Mouse (Mus musculus): ENCODE measurements at regions not wholly inside any gene's neighbourhood (a gene's known extent, or its start where the extent isn't known, plus 50 kb on each side); places are given as distances from the start of the nearest gene placed in this dataset.

- Histone ChIP-seq H3K4me1 (no peaks in the 10 kb centered on the region), H3K4me2 (no peak overlapping the region), H3K9ac (no peak overlapping the region), H3K9me3 (no peaks in the 10 kb centered on the region), H3K4me3 (replicated peaks) (no peak overlapping the region), H3K27ac (no peak overlapping the region), H3K27me3 (replicated peaks) (no peaks in the 10 kb centered on the region), H3K36me3 (no peaks in the 10 kb centered on the region)
- 80% methylated on average over 4 of the region's 4 CpGs for WGBS
- ATAC-seq (ENCODE audit: insufficient read depth, low FRiP score, low read depth) = no peak
Observed at GRCm38 (mm10) chr8:15323421-15323820, 277.5 kb upstream of the BB014433 start.

DNA sequence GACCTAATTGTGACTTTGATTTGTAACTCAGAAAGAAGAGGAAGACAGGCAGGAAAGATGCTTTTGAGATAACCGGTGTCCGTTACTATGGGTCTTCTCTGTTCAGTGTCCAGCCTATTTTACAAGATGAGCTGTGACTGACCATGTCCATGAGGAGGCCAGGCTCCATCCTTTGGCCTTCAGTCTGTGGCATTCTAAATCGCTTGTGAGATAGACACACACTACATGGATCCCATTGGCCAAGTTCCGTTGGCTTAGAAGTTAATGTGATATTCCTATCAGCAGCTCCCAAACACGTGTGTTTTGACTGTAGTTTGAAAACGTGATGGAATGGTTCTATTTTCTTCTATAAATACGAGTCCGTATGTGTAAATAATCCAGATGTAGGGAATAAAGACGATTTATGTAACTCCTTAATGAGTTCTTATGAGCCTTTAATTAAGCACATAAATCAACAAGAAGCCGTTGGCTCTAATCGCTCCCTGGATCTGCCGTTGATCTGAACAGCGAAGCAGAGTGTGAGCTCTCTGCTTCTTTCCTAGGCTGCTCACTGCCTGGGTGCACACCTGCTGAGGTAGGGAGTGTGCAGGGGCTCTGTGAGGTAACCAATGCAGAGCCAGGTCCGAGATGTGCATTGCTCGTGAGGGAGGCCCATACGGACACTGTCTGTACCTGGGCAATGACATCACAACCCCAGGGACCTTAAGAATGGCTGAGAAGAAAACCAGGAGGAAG lies 272.4 kb upstream of the BB014433 start:
- Histone ChIP-seq H3K4me3 (replicated peaks) (no peak overlapping the region), H3K9me3 (no peaks in the 10 kb centered on the region), H3K36me3 (no peaks in the 10 kb centered on the region), H3K4me1 (no peaks in the 10 kb centered on the region), H3K4me2 (no peak overlapping the region), H3K27ac (no peak overlapping the region), H3K9ac (no peak overlapping the region), H3K27me3 (replicated peaks) (no peaks in the 10 kb centered on the region)
- whole genome bisulfite sequencing = 70% methylated on average over 16 of the region's 16 CpGs
- ATAC-seq (ENCODE audit: insufficient read depth, low FRiP score, low read depth) = no peak

GRCm38 (mm10) chr8:15313481-15313880 lies 267.6 kb upstream of the BB014433 start:
- H3K9ac ChIP-seq = no peak overlapping the region
- no peaks in the 10 kb centered on the region for H3K9me3 ChIP-seq
- H3K36me3 ChIP-seq = no peaks in the 10 kb centered on the region
- H3K4me3 ChIP-seq (replicated peaks) = no peak overlapping the region
- no peak overlapping the region for H3K4me2 ChIP-seq
- H3K27me3 ChIP-seq (replicated peaks) = no peaks in the 10 kb centered on the region
- no peak for ATAC-seq (ENCODE audit: insufficient read depth, low FRiP score, low read depth)
- H3K27ac ChIP-seq = no peak overlapping the region
- 69% methylated on average over 5 of the region's 5 CpGs for WGBS
- H3K4me1 ChIP-seq = no peaks in the 10 kb centered on the region

DNA sequence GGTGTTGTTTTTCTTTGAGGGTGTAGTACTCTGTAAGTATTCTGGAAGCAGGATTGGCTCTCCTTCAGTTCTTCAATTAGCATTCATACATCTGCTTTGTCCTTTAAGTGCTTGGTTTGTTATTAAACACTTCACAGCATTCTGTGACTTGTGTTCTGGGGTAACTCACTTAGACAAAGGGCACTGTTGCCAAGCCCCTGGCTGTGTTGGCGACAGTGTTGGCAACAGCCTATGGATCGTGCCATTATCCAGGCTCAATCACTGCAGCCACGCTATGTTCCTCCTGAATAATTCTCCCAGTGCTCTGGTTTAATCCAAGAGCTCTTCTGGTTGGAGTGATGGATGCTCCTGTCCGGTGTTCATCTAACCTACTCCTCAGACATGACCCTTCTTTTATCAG lies 265.6 kb upstream of the BB014433 start:
- Histone ChIP-seq H3K4me1 (no peaks in the 10 kb centered on the region), H3K9ac (no peak overlapping the region), H3K4me3 (replicated peaks) (no peak overlapping the region), H3K4me2 (no peak overlapping the region), H3K27me3 (replicated peaks) (no peaks in the 10 kb centered on the region), H3K27ac (no peak overlapping the region), H3K9me3 (no peaks in the 10 kb centered on the region), H3K36me3 (no peaks in the 10 kb centered on the region)
- ATAC-seq (ENCODE audit: insufficient read depth, low FRiP score, low read depth) = no peak
- WGBS = 83% methylated on average over 4 of the region's 4 CpGs

DNA sequence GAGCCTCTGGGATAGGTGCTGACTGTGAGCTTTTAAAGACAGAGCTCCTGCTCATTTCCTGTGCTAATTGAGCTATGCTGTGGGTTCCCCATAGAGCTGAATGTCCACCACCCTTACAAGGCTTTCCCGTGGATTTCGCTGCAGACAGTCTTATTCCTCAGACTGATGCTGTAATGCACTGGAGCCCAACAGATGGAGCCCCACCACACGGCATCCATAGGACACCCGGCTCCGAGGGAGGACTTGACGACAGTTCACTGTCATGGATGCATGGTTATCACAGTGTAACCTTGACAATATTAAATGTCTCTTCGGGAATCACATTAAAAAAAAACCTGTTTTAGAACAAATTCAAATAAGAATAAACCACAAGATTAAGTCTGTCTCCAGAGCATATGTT lies 265.2 kb upstream of the BB014433 start:
- H3K27me3 ChIP-seq (replicated peaks) = no peaks in the 10 kb centered on the region
- no peak for ATAC-seq (ENCODE audit: insufficient read depth, low FRiP score, low read depth)
- WGBS = 76% methylated on average over 7 of the region's 7 CpGs

GRCm38 (mm10) chr8:15304143-15304677 lies 258.3 kb upstream of the BB014433 start:
- no peaks in the 10 kb centered on the region for H3K4me1 ChIP-seq
- ATAC-seq (ENCODE audit: insufficient read depth, low FRiP score, low read depth) = no peak
- no peak overlapping the region for H3K4me2 ChIP-seq
- no peak overlapping the region for H3K4me3 ChIP-seq (replicated peaks)
- no peaks in the 10 kb centered on the region for H3K27me3 ChIP-seq (replicated peaks)
- WGBS = 77% methylated on average over 2 of the region's 2 CpGs
- H3K9me3 ChIP-seq = no peaks in the 10 kb centered on the region
- H3K27ac ChIP-seq = no peak overlapping the region
- no peaks in the 10 kb centered on the region for H3K36me3 ChIP-seq
- no peak overlapping the region for H3K9ac ChIP-seq

More for the DNA sequence above, 265.2 kb upstream of the BB014433 start:
- no peaks in the 10 kb centered on the region for H3K4me1 ChIP-seq
- no peaks in the 10 kb centered on the region for H3K9me3 ChIP-seq
- H3K36me3 ChIP-seq = no peaks in the 10 kb centered on the region
- no peak overlapping the region for H3K27ac ChIP-seq
- no peak overlapping the region for H3K9ac ChIP-seq
- no peak overlapping the region for H3K4me2 ChIP-seq
- no peak overlapping the region for H3K4me3 ChIP-seq (replicated peaks)

DNA sequence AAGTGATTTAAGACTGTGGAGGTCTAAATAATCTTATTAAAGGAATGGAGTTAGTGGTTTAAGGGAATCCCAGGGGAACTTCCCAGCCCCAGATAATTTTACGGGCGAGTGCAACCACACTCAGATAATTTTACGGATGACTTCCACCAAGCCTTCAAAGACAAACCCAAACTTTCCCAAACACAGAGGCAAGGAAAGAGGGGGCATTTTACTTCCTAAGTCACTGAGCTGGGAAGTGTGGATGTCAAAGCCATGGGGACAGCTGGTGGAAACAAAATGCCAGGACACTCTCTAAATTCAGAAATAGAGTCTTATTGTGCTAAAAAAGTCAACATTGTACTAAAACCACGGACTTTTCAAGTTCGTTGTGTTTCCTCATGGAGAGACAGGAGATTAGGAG lies 227.9 kb upstream of the BB014433 start:
- ATAC-seq (ENCODE audit: insufficient read depth, low FRiP score, low read depth) = no peak
- Histone ChIP-seq H3K4me2 (no peak overlapping the region), H3K9ac (no peak overlapping the region), H3K4me3 (replicated peaks) (no peak overlapping the region), H3K27ac (no peak overlapping the region), H3K27me3 (replicated peaks) (no peaks in the 10 kb centered on the region), H3K4me1 (no peaks in the 10 kb centered on the region), H3K9me3 (no peaks in the 10 kb centered on the region), H3K36me3 (no peaks in the 10 kb centered on the region)
- 68% methylated on average over 5 of the region's 5 CpGs for WGBS

- H3K4me2 ChIP-seq = no peak overlapping the region
- ATAC-seq (ENCODE audit: insufficient read depth, low FRiP score, low read depth) = no peak
- H3K4me3 ChIP-seq (replicated peaks) = no peak overlapping the region
- no peaks in the 10 kb centered on the region for H3K27me3 ChIP-seq (replicated peaks)
- no peak overlapping the region for H3K9ac ChIP-seq
- H3K36me3 ChIP-seq = no peaks in the 10 kb centered on the region
- no peak overlapping the region for H3K27ac ChIP-seq
- H3K9me3 ChIP-seq = no peaks in the 10 kb centered on the region
- WGBS = 37% methylated on average over 17 of the region's 17 CpGs
- H3K4me1 ChIP-seq = no peaks in the 10 kb centered on the region
Observed at GRCm38 (mm10) chr8:15271793-15272587, 226.1 kb upstream of the BB014433 start.

DNA sequence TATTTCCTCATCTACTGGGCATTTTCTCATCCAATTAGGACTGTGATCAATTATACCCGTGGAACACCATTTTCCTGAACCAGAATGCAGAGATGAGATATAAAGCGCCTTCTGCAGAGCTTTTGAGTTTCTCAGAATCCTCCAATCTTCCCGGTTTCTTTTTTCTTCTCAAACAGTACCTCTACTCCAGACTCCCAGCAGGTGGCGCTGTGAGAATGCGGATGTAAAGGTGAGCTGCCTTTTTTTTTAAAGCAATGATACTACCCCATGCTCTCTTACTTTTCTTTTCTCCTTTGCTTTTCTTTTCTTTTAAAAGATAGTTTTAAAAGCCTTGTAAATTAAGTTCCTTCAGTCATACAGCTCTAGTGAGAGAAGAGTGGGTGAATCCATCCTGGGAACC lies 224.4 kb upstream of the BB014433 start:
- Histone ChIP-seq H3K36me3 (no peaks in the 10 kb centered on the region), H3K27ac (no peak overlapping the region), H3K27me3 (replicated peaks) (no peaks in the 10 kb centered on the region), H3K9me3 (no peaks in the 10 kb centered on the region), H3K4me2 (no peak overlapping the region), H3K9ac (no peak overlapping the region), H3K4me1 (no peaks in the 10 kb centered on the region), H3K4me3 (replicated peaks) (no peak overlapping the region)
- 5% methylated on average over 5 of the region's 5 CpGs for WGBS
- no peak for ATAC-seq (ENCODE audit: insufficient read depth, low FRiP score, low read depth)

DNA sequence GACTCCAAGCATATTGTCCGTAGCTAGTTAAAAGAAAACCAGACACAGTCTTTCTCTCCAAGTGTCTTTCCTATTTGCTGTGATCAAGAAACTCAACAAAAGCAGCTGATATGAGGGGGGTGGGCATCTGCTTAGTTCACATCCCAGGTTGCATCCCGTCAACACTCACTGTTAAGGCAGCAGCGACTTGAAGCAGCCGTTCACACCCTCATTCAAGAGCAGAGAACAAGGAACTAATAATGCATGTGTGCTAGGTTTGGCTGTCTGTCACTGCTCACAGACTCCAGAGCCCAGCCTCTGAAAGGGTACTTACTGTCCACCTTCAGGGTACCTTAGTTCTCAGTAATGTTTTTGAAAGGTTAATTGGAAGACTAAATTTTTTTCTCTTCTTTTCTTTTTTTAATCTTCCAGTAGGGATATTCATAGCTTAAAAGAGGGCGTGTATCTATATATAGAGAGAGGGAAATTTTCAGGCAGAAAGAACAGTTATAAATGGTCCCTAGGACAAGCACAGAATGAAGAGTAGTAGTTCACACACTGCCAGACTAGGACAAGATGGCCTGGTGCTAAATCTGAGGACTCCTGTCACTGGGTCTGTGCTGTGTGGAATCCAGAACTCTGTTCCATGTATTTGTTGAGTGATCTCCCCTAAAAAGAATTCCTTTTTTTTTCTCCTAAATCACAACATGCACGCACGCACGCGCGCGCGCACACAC lies 199.1 kb upstream of the BB014433 start:
- Histone ChIP-seq H3K9me3 (no peaks in the 10 kb centered on the region), H3K4me2 (no peak overlapping the region), H3K4me3 (replicated peaks) (no peak overlapping the region), H3K27ac (no peak overlapping the region), H3K36me3 (no peaks in the 10 kb centered on the region), H3K27me3 (replicated peaks) (no peaks in the 10 kb centered on the region), H3K9ac (no peak overlapping the region), H3K4me1 (no peaks in the 10 kb centered on the region)
- no peak for ATAC-seq (ENCODE audit: insufficient read depth, low FRiP score, low read depth)
- 89% methylated on average over 12 of the region's 12 CpGs for WGBS

- WGBS = 58% methylated on average over 3 of the region's 3 CpGs
- H3K9me3 ChIP-seq = no peaks in the 10 kb centered on the region
- no peaks in the 10 kb centered on the region for H3K4me1 ChIP-seq
- H3K27me3 ChIP-seq (replicated peaks) = no peaks in the 10 kb centered on the region
- no peak overlapping the region for H3K4me2 ChIP-seq
- no peak overlapping the region for H3K9ac ChIP-seq
- H3K27ac ChIP-seq = no peak overlapping the region
- H3K36me3 ChIP-seq = no peaks in the 10 kb centered on the region
- no peak overlapping the region for H3K4me3 ChIP-seq (replicated peaks)
- ATAC-seq (ENCODE audit: insufficient read depth, low FRiP score, low read depth) = no peak; the same call in 1 of the 2 replicates
Observed at GRCm38 (mm10) chr8:15235410-15235809, 189.5 kb upstream of the BB014433 start.

- no peaks in the 10 kb centered on the region for H3K4me1 ChIP-seq
- H3K9ac ChIP-seq = no peak overlapping the region
- H3K4me3 ChIP-seq (replicated peaks) = no peak overlapping the region
- no peaks in the 10 kb centered on the region for H3K27me3 ChIP-seq (replicated peaks)
- no peaks in the 10 kb centered on the region for H3K36me3 ChIP-seq
- ATAC-seq (ENCODE audit: insufficient read depth, low FRiP score, low read depth) = no peak
- H3K4me2 ChIP-seq = no peak overlapping the region
- WGBS = 56% methylated on average over 8 of the region's 8 CpGs
- no peaks in the 10 kb centered on the region for H3K9me3 ChIP-seq
- H3K27ac ChIP-seq = no peak overlapping the region
Observed at GRCm38 (mm10) chr8:15233241-15233640, 187.4 kb upstream of the BB014433 start.

Measured in stomach, embryonic 15.5 days (tissue).